Mouse (Mus musculus): ENCODE results near the gene Nupr1. TPM values are rescaled to one million over a fixed set of nuclear protein-coding genes. Genes with fewer than 3 reads are reported as not detected.

The Nupr1 gene
- total and polyA plus RNA-seq, 3 experiments, result 1.8 to 11.0 TPM; not detected in 1

DNA sequence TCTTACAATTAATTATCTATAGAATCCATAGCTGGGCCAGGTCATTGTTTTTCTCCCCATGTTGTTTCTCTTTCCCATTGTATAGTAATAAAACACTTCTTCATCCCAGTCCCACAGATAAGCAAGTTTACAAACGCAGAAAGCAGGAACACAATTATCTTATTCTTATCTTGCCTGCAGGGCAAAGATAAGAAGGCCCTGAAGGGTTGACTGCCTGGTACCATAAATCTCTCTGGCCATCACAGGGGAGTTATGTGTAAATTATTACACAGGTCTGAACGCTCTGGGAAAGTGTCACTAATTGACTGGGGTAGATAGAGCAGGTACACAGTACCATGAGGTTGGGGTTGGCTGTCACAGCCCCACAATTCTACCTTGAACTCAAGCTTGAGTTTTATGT lies 20.2 kb upstream of the Nupr1 start (continued):
- TF ChIP-seq ZMIZ1 (IDR thresholded peaks at IDR 0.05; ENCODE audit: low read depth, low read length), result peak; percentile 68
- 0 out of 2 replicates have a peak, but pooled peaks have one; percentile 40 for TF ChIP-seq KAT2A (conservative IDR thresholded peaks at IDR 0.05; ENCODE audit: low read depth, low read length)

- Histone ChIP-seq H3K4me3 (ENCODE audit: control insufficient read depth in 1 of 2, insufficient read depth in 1 of 2, low read depth in 2 of 2, low read length in 2 of 2) (peak within 1 kb of the TSS; percentile 56 to 63), H3K36me3 (ENCODE audit: control insufficient read depth in 1 of 2, insufficient read depth in 2 of 2, low read length in 2 of 2) (peaks cover 0 to 28% of the 10 kb centered on the region in 2 experiments; a peak in 2 of 4 replicates), H3K9ac (ENCODE audit: control insufficient read depth, low read depth, low read length, poor library complexity, severe bottlenecking) (peak within 1 kb of the TSS; percentile 89), H3K27me3 (ENCODE audit: control insufficient read depth in 1 of 2, insufficient read depth in 2 of 2, low read length in 2 of 2) (no peaks in the 10 kb centered on the region), H3K27ac (ENCODE audit: control insufficient read depth, low read depth, low read length) (peak within 1 kb of the TSS; percentile 91), H3K79me2 (ENCODE audit: control insufficient read depth, insufficient read depth, low read length, poor library complexity) (peaks cover 6% of the 10 kb centered on the region), H3K4me1 (ENCODE audit: control insufficient read depth in 1 of 2, insufficient read depth in 2 of 2, low read length in 2 of 2) (peaks cover 16 to 17% of the 10 kb centered on the region in 2 experiments; a peak in 3 of 4 replicates), H3K9me3 (replicated peaks; ENCODE audit: insufficient read depth, low read length) (no peaks in the 10 kb centered on the region)
- TF ChIP-seq GATA1 (IDR thresholded peaks at IDR 0.05; ENCODE audit: low read depth, low read length), result 0 out of 2 replicates have a peak, but pooled peaks have one; percentile 8
- TF ChIP-seq MAX (IDR thresholded peaks at IDR 0.05; ENCODE audit: low read length), result peak; percentile 92
- peak; percentile 39; the same call in 1 of the 2 replicates for TF ChIP-seq CHD1 (IDR thresholded peaks at IDR 0.05; ENCODE audit: low read depth, low read length)
- TF ChIP-seq ETS1 (IDR thresholded peaks at IDR 0.05; ENCODE audit: low read depth, low read length), result 0 out of 2 replicates have a peak, but pooled peaks have one; percentile 33
- no peak for TF ChIP-seq RCOR1 (IDR thresholded peaks at IDR 0.05; ENCODE audit: low read depth, low read length)
- peak; percentile 95 for TF ChIP-seq MYC (IDR thresholded peaks at IDR 0.05; ENCODE audit: low read depth, low read length)
- TF ChIP-seq EP300 (IDR thresholded peaks at IDR 0.05; ENCODE audit: low read depth in 1 of 2, low read length in 2 of 2), result peak in 1 of 2 experiments; percentile 25; a peak in 1 of 4 replicates
- TF ChIP-seq HCFC1 (IDR thresholded peaks at IDR 0.05; ENCODE audit: low read depth, low read length), result peak; percentile 100
- peak; percentile 99 for TF ChIP-seq POLR2AphosphoS2 (IDR thresholded peaks at IDR 0.05; ENCODE audit: low read length)
- peak; percentile 41 for TF ChIP-seq USF1 (IDR thresholded peaks at IDR 0.05; ENCODE audit: low read depth, low read length)
- TF ChIP-seq MXI1 (IDR thresholded peaks at IDR 0.05; ENCODE audit: low read depth, low read length), result peak; percentile 94
- TF ChIP-seq CTCF (IDR thresholded peaks at IDR 0.05 in 2 of 3, conservative IDR thresholded peaks at IDR 0.05 in 1 of 3; ENCODE audit: control insufficient read depth in 1 of 3, insufficient read depth in 1 of 3, low read depth in 2 of 3, low read length in 3 of 3, poor library complexity in 1 of 3, severe bottlenecking in 1 of 3), result no peak
- TF ChIP-seq MEF2A (IDR thresholded peaks at IDR 0.05; ENCODE audit: extremely low read depth, insufficient replicate concordance, low read depth, low read length, poor library complexity, severe bottlenecking), result no peak
- no peak for TF ChIP-seq MYB (IDR thresholded peaks at IDR 0.05; ENCODE audit: low read depth, low read length)
- peak; percentile 70 for TF ChIP-seq TBP (IDR thresholded peaks at IDR 0.05; ENCODE audit: low read depth, low read length)
- no peak for TF ChIP-seq USF2 (IDR thresholded peaks at IDR 0.05; ENCODE audit: borderline replicate concordance in 1 of 2, insufficient read depth in 1 of 2, low read depth in 1 of 2, low read length in 2 of 2)
- no peak for TF ChIP-seq SMC3 (IDR thresholded peaks at IDR 0.05; ENCODE audit: low read depth, low read length)
- TF ChIP-seq SIN3A (IDR thresholded peaks at IDR 0.05; ENCODE audit: low read length), result peak; percentile 92
- no peak for TF ChIP-seq MAFK (IDR thresholded peaks at IDR 0.05; ENCODE audit: borderline replicate concordance, low read depth, low read length)
- peak; percentile 79 for TF ChIP-seq NRF1 (IDR thresholded peaks at IDR 0.05; ENCODE audit: insufficient read depth, low read depth, low read length, poor library complexity, severe bottlenecking)
- TF ChIP-seq POLR2A (IDR thresholded peaks at IDR 0.05; ENCODE audit: control insufficient read depth in 1 of 2, insufficient read depth in 1 of 2, low read depth in 1 of 2, low read length in 2 of 2, poor library complexity in 1 of 2), result peak; percentile 100
- TF ChIP-seq TAL1 (IDR thresholded peaks at IDR 0.05; ENCODE audit: low read length), result no peak
- no peak for TF ChIP-seq ZKSCAN1 (IDR thresholded peaks at IDR 0.05; ENCODE audit: low read depth, low read length)
- peak; percentile 98 for TF ChIP-seq ZMIZ1 (IDR thresholded peaks at IDR 0.05; ENCODE audit: low read depth, low read length)
- TF ChIP-seq E2F4 (IDR thresholded peaks at IDR 0.05; ENCODE audit: borderline replicate concordance, low read depth, low read length), result peak; percentile 64; the same call in 1 of the 2 replicates
- peak; percentile 100 for TF ChIP-seq NELFE (IDR thresholded peaks at IDR 0.05; ENCODE audit: low read depth, low read length)
- no peak for TF ChIP-seq RAD21 (IDR thresholded peaks at IDR 0.05; ENCODE audit: low read depth, low read length)
- TF ChIP-seq UBTF (IDR thresholded peaks at IDR 0.05; ENCODE audit: borderline replicate concordance, insufficient read depth, low read depth, low read length), result no peak
- peak; percentile 72; the same call in 1 of the 2 replicates for TF ChIP-seq POLR2AphosphoS5 (IDR thresholded peaks at IDR 0.05; ENCODE audit: borderline replicate concordance, low read depth, low read length)
- peak; percentile 91 for TF ChIP-seq KAT2A (conservative IDR thresholded peaks at IDR 0.05; ENCODE audit: low read depth, low read length)
- no peak for TF ChIP-seq JUND (IDR thresholded peaks at IDR 0.05; ENCODE audit: low read depth, low read length)
- peak; percentile 95 for DNase-seq (ENCODE audit: low read depth, low spot score)
Observed at GRCm38 (mm10) chr7:126649231-126650051, 18.8 kb upstream of the Nupr1 start, which contains the start of gene Sgf29. TSS of gene Sgf29 (plus strand) at chr7:126649309.

All from MEL (cell line).